Mouse (Mus musculus) c-Kit-positive CD71-positive TER-119-positive erythroid progenitor cells, embryonic 14.5 days (primary cell): ENCODE results near the gene Itgb5.
A peak's percentile ranks its signal among the peaks of the same experiment; 100 is the strongest.

Source experiments
- DNase-seq: peaks from one replicate; pipeline ENCODE4 v3.0.0-alpha.2; 2013; ENCODE audit warnings: low spot score

The Itgb5 gene

GRCm38 (mm10) chr16:33829301-33829831, at the start of gene Itgb5:
Itgb5 (plus strand) TSS chr16:33829665.
- no peak for DNase-seq

- no peak for DNase-seq
Measured at GRCm38 (mm10) chr16:33781789-33782728, 47.4 kb upstream of the Itgb5 start.

GRCm38 (mm10) chr16:33782729-33783091, 46.8 kb upstream of the Itgb5 start:
- no peak for DNase-seq

GRCm38 (mm10) chr16:33784547-33784946, 44.9 kb upstream of the Itgb5 start:
- DNase-seq = no peak

- DNase-seq = no peak
Measured at GRCm38 (mm10) chr16:33785092-33785704, 44.3 kb upstream of the Itgb5 start.

- DNase-seq = no peak
Measured at GRCm38 (mm10) chr16:33786657-33787390, 42.6 kb upstream of the Itgb5 start.

- no peak for DNase-seq
Measured at GRCm38 (mm10) chr16:33793846-33794791, 35.3 kb upstream of the Itgb5 start, which contains the start of gene Muc13. Muc13 (plus strand) TSS chr16:33794037.

GRCm38 (mm10) chr16:33795106-33795505, 34.4 kb upstream of the Itgb5 start:
- DNase-seq = no peak

- no peak for DNase-seq
Measured at GRCm38 (mm10) chr16:33795887-33796286, 33.6 kb upstream of the Itgb5 start.

GRCm38 (mm10) chr16:33796756-33797155, 32.7 kb upstream of the Itgb5 start:
- DNase-seq = no peak

- DNase-seq = peak; percentile 51
Measured at GRCm38 (mm10) chr16:33797860-33798259, 31.6 kb upstream of the Itgb5 start.

GRCm38 (mm10) chr16:33810002-33810401, 19.5 kb upstream of the Itgb5 start:
- no peak for DNase-seq

GRCm38 (mm10) chr16:33818413-33819165, 10.9 kb upstream of the Itgb5 start:
- DNase-seq = no peak

- peak; percentile 67 for DNase-seq
Measured at GRCm38 (mm10) chr16:33820269-33821178, 8.9 kb upstream of the Itgb5 start.

GRCm38 (mm10) chr16:33824603-33825002, 4.9 kb upstream of the Itgb5 start:
- DNase-seq = no peak

- no peak for DNase-seq
Measured at GRCm38 (mm10) chr16:33828496-33828895, 969 bp upstream of the Itgb5 start.

GRCm38 (mm10) chr16:33829842-33830511, 512 bp downstream of the Itgb5 start:
- DNase-seq = no peak

GRCm38 (mm10) chr16:33830512-33831105, 1.1 kb downstream of the Itgb5 start:
- DNase-seq = no peak
